Mouse (Mus musculus) hindbrain, embryonic 10.5 days (tissue): ENCODE results near the gene Naa16. TPM values are rescaled to one million over a fixed set of nuclear protein-coding genes. Genes with fewer than 3 reads are reported as not detected.

ENCODE experiments used
- DNase-seq: peaks from one replicate; pipeline ENCODE4 v3.0.0-alpha.2; 2017; ENCODE audit warnings: low spot score
- H3K27ac ChIP-seq: fragments of 300-500 bp; sonication (generic); 2 replicates; pipeline ENCODE4 v1.5.1; 2016; ENCODE audit warnings: mild to moderate bottlenecking, moderate library complexity
- H3K27me3 ChIP-seq: fragments of 300-500 bp; sonication (generic); 2 replicates; pipeline ENCODE4 v1.6.1; 2016; ENCODE audit warnings: mild to moderate bottlenecking; ENCODE audit not compliant: poor library complexity, insufficient read depth, severe bottlenecking
- H3K36me3 ChIP-seq: fragments of 300-500 bp; sonication (generic); 2 replicates; pipeline ENCODE4 v1.6.1; 2016; ENCODE audit warnings: mild to moderate bottlenecking, moderate library complexity
- H3K4me1 ChIP-seq: fragments of 300-500 bp; sonication (generic); replicated peaks from 2 replicates; pipeline ENCODE4 v1.6.1; 2016; ENCODE audit warnings: mild to moderate bottlenecking
- H3K4me3 ChIP-seq: fragments of 300-500 bp; sonication (generic); 2 replicates; pipeline ENCODE4 v1.5.1; 2016; ENCODE audit warnings: mild to moderate bottlenecking, moderate library complexity
- H3K9me3 ChIP-seq: fragments of 300-500 bp; sonication (generic); 2 replicates; pipeline ENCODE4 v1.6.1; 2016; ENCODE audit warnings: mild to moderate bottlenecking, moderate library complexity
- WGBS: fragments of 180-500 bp; shearing (Covaris S2); methylation state at CpG from one replicate; pipeline ENCODE4 v1.1.7; 2016; 5-methylcytosine and 5-hydroxymethylcytosine counted together
- polyA plus RNA-seq: library from polyadenylated mRNA; unstranded; fragments of >200 nt; fragmentation: Nextera tagmentation; extraction: Ambion mirVana; gene quantifications from 2 replicates; pipeline ENCODE4 v1.2.1, GENCODE M21; 2016

Naa16 gene
- polyA plus RNA-seq, 1 experiment from 2014 or later, result 30.8 TPM

- Histone ChIP-seq H3K27ac (peak overlapping the region; percentile 36), H3K4me3 (no peak overlapping the region), H3K9me3 (no peaks in the 10 kb centered on the region), H3K4me1 (peaks cover 47% of the 10 kb centered on the region), H3K27me3 (peaks cover 17% of the 10 kb centered on the region), H3K36me3 (no peaks in the 10 kb centered on the region)
- DNase-seq, result no peak
- 28% methylated on average over 15 of the region's 15 CpGs for WGBS
These were observed 99.7 kb downstream of the Naa16 start for GRCm38 (mm10) chr14:79290683-79291425.

- Histone ChIP-seq H3K27ac (0 out of 2 replicates have a peak overlapping the region, but pooled peaks have one; percentile 36), H3K9me3 (no peaks in the 10 kb centered on the region), H3K4me1 (peaks cover 41% of the 10 kb centered on the region), H3K27me3 (peaks cover 11% of the 10 kb centered on the region; the same call in 1 of the 2 replicates), H3K4me3 (no peak overlapping the region), H3K36me3 (no peaks in the 10 kb centered on the region)
- WGBS, result 55% methylated on average over 9 of the region's 9 CpGs
- no peak for DNase-seq
These were observed 100.7 kb downstream of the Naa16 start for GRCm38 (mm10) chr14:79289909-79290308.

GRCm38 (mm10) chr14:79288280-79288679 is 102.3 kb downstream of the Naa16 start:
- Histone ChIP-seq H3K4me1 (peaks cover 32% of the 10 kb centered on the region), H3K27me3 (peaks cover 11% of the 10 kb centered on the region; the same call in 1 of the 2 replicates), H3K36me3 (no peaks in the 10 kb centered on the region), H3K9me3 (no peaks in the 10 kb centered on the region), H3K27ac (no peak overlapping the region), H3K4me3 (no peak overlapping the region)
- WGBS, result 67% methylated on average over 3 of the region's 3 CpGs
- no peak for DNase-seq

GRCm38 (mm10) chr14:79287251-79287863 is 103.2 kb downstream of the Naa16 start:
- 92% methylated on average over 7 of the region's 7 CpGs for whole genome bisulfite sequencing
- no peak for DNase-seq
- H3K9me3 ChIP-seq, result no peaks in the 10 kb centered on the region
- H3K27ac ChIP-seq, result no peak overlapping the region
- H3K4me1 ChIP-seq, result peaks cover 23% of the 10 kb centered on the region
- peaks cover 11% of the 10 kb centered on the region; the same call in 1 of the 2 replicates for H3K27me3 ChIP-seq
- no peak overlapping the region for H3K4me3 ChIP-seq
- H3K36me3 ChIP-seq, result no peaks in the 10 kb centered on the region

GRCm38 (mm10) chr14:79285549-79285948 is 105.0 kb downstream of the Naa16 start:
- no peak for DNase-seq
- peaks cover 7% of the 10 kb centered on the region; the same call in 1 of the 2 replicates for H3K27me3 ChIP-seq
- H3K27ac ChIP-seq, result no peak overlapping the region
- WGBS, result 92% methylated on average over 5 of the region's 5 CpGs
- no peaks in the 10 kb centered on the region for H3K9me3 ChIP-seq
- peaks cover 16% of the 10 kb centered on the region for H3K4me1 ChIP-seq
- no peaks in the 10 kb centered on the region for H3K36me3 ChIP-seq
- H3K4me3 ChIP-seq, result no peak overlapping the region

GRCm38 (mm10) chr14:79284616-79285015 is 106.0 kb downstream of the Naa16 start:
- 82% methylated on average over 4 of the region's 4 CpGs for WGBS
- Histone ChIP-seq H3K4me1 (peaks cover 8% of the 10 kb centered on the region), H3K27ac (no peak overlapping the region), H3K27me3 (no peaks in the 10 kb centered on the region), H3K9me3 (no peaks in the 10 kb centered on the region), H3K36me3 (no peaks in the 10 kb centered on the region), H3K4me3 (no peak overlapping the region)
- no peak for DNase-seq

GRCm38 (mm10) chr14:79283952-79284351 is 106.6 kb downstream of the Naa16 start:
- 94% methylated on average over 7 of the region's 7 CpGs for WGBS
- no peaks in the 10 kb centered on the region for H3K9me3 ChIP-seq
- DNase-seq, result no peak
- H3K36me3 ChIP-seq, result no peaks in the 10 kb centered on the region
- H3K27me3 ChIP-seq, result no peaks in the 10 kb centered on the region
- peaks cover 10% of the 10 kb centered on the region; the same call in 1 of the 2 replicates for H3K4me1 ChIP-seq
- H3K4me3 ChIP-seq, result no peak overlapping the region
- H3K27ac ChIP-seq, result no peak overlapping the region

GRCm38 (mm10) chr14:79281894-79282553 is 108.6 kb downstream of the Naa16 start:
- no peaks in the 10 kb centered on the region for H3K27me3 ChIP-seq
- peaks cover 22% of the 10 kb centered on the region for H3K4me1 ChIP-seq
- no peak overlapping the region for H3K4me3 ChIP-seq
- H3K27ac ChIP-seq, result no peak overlapping the region
- no peaks in the 10 kb centered on the region for H3K36me3 ChIP-seq
- WGBS, result 90% methylated on average over 9 of the region's 9 CpGs
- H3K9me3 ChIP-seq, result no peaks in the 10 kb centered on the region
- DNase-seq, result no peak

GRCm38 (mm10) chr14:79280456-79280855 is 110.1 kb downstream of the Naa16 start:
- WGBS, result 83% methylated on average over 9 of the region's 9 CpGs
- H3K4me3 ChIP-seq, result no peak overlapping the region
- H3K36me3 ChIP-seq, result no peaks in the 10 kb centered on the region
- peaks cover 37% of the 10 kb centered on the region for H3K4me1 ChIP-seq
- H3K27me3 ChIP-seq, result no peaks in the 10 kb centered on the region
- no peaks in the 10 kb centered on the region for H3K9me3 ChIP-seq
- DNase-seq, result no peak
- no peak overlapping the region for H3K27ac ChIP-seq

GRCm38 (mm10) chr14:79279494-79279893 is 111.1 kb downstream of the Naa16 start:
- no peak overlapping the region; the same call in 1 of the 2 replicates for H3K27ac ChIP-seq
- WGBS, result 61% methylated on average over 1 of the region's 1 CpGs
- H3K27me3 ChIP-seq, result no peaks in the 10 kb centered on the region
- H3K4me3 ChIP-seq, result no peak overlapping the region
- no peaks in the 10 kb centered on the region for H3K9me3 ChIP-seq
- no peak for DNase-seq
- H3K4me1 ChIP-seq, result peaks cover 46% of the 10 kb centered on the region
- H3K36me3 ChIP-seq, result no peaks in the 10 kb centered on the region

GRCm38 (mm10) chr14:79278927-79279326 is 111.7 kb downstream of the Naa16 start:
- Histone ChIP-seq H3K4me1 (peaks cover 50% of the 10 kb centered on the region), H3K9me3 (no peaks in the 10 kb centered on the region), H3K27me3 (no peaks in the 10 kb centered on the region), H3K4me3 (no peak overlapping the region), H3K27ac (no peak overlapping the region), H3K36me3 (no peaks in the 10 kb centered on the region)
- 66% methylated on average over 4 of the region's 4 CpGs for WGBS
- no peak for DNase-seq

- Histone ChIP-seq H3K4me3 (no peak overlapping the region), H3K36me3 (no peaks in the 10 kb centered on the region), H3K4me1 (peaks cover 59% of the 10 kb centered on the region), H3K9me3 (no peaks in the 10 kb centered on the region), H3K27me3 (no peaks in the 10 kb centered on the region), H3K27ac (peak overlapping the region; percentile 41)
- DNase-seq, result no peak
- WGBS, result 42% methylated on average over 7 of the region's 7 CpGs
These were observed 112.7 kb downstream of the Naa16 start for GRCm38 (mm10) chr14:79277922-79278321.

- Histone ChIP-seq H3K36me3 (no peaks in the 10 kb centered on the region), H3K27ac (peak overlapping the region; percentile 59), H3K9me3 (no peaks in the 10 kb centered on the region), H3K27me3 (no peaks in the 10 kb centered on the region), H3K4me3 (no peak overlapping the region), H3K4me1 (peaks cover 60% of the 10 kb centered on the region)
- WGBS, result 84% methylated on average over 8 of the region's 8 CpGs
- no peak for DNase-seq
These were observed 114.6 kb downstream of the Naa16 start for GRCm38 (mm10) chr14:79275870-79276395.
